Mouse (Mus musculus): ENCODE results near the gene Vstm4. TPM values are rescaled to one million over a fixed set of nuclear protein-coding genes. Genes with fewer than 3 reads are reported as not detected.

Vstm4 gene
- polyA plus RNA-seq, 1 experiment from 2014 or later = 26.7 TPM

- 46% methylated on average over 5 of the region's 5 CpGs for WGBS
These were observed 103.9 kb downstream of the Vstm4 start for GRCm38 (mm10) chr14:32960481-32960880.

GRCm38 (mm10) chr14:32964742-32965141 is 108.2 kb downstream of the Vstm4 start:
- Histone ChIP-seq H3K4me3 (replicated peaks) (no peak overlapping the region), H3K4me1 (replicated peaks) (no peaks in the 10 kb centered on the region; the same call in 1 of the 2 replicates), H3K36me3 (no peaks in the 10 kb centered on the region), H3K27ac (no peak overlapping the region), H3K4me2 (replicated peaks) (no peak overlapping the region), H3K9ac (no peak overlapping the region), H3K27me3 (replicated peaks) (no peaks in the 10 kb centered on the region), H3K9me3 (no peaks in the 10 kb centered on the region)
- WGBS = 75% methylated on average over 10 of the region's 10 CpGs
- ATAC-seq = no peak

More at GRCm38 (mm10) chr14:32960481-32960880, 103.9 kb downstream of the Vstm4 start:
- H3K9ac ChIP-seq = no peak overlapping the region
- H3K9me3 ChIP-seq = no peaks in the 10 kb centered on the region
- H3K27ac ChIP-seq = no peak overlapping the region
- no peak overlapping the region for H3K4me2 ChIP-seq (replicated peaks)
- peak; percentile 23; the same call in 1 of the 2 replicates for ATAC-seq
- no peaks in the 10 kb centered on the region for H3K36me3 ChIP-seq
- no peaks in the 10 kb centered on the region for H3K27me3 ChIP-seq (replicated peaks)
- peaks cover 13% of the 10 kb centered on the region for H3K4me1 ChIP-seq (replicated peaks)
- no peak overlapping the region for H3K4me3 ChIP-seq (replicated peaks)

- 61% methylated on average over 9 of the region's 9 CpGs for WGBS
- H3K27me3 ChIP-seq (replicated peaks) = no peaks in the 10 kb centered on the region
- no peak overlapping the region for H3K4me2 ChIP-seq (replicated peaks)
- no peak for ATAC-seq
- no peak overlapping the region for H3K4me3 ChIP-seq (replicated peaks)
- no peaks in the 10 kb centered on the region for H3K36me3 ChIP-seq
- no peaks in the 10 kb centered on the region for H3K9me3 ChIP-seq
- H3K27ac ChIP-seq = no peak overlapping the region
- H3K4me1 ChIP-seq (replicated peaks) = no peaks in the 10 kb centered on the region
- no peak overlapping the region for H3K9ac ChIP-seq
These were observed 114.1 kb downstream of the Vstm4 start for GRCm38 (mm10) chr14:32970700-32971099.

- Histone ChIP-seq H3K9ac (no peak overlapping the region), H3K4me1 (replicated peaks) (0 out of 2 replicates have a peak, but pooled peaks cover 6% of the 10 kb centered on the region), H3K27me3 (replicated peaks) (0 out of 2 replicates have a peak, but pooled peaks cover 5% of the 10 kb centered on the region), H3K4me3 (replicated peaks) (no peak overlapping the region), H3K9me3 (no peaks in the 10 kb centered on the region), H3K4me2 (replicated peaks) (no peak overlapping the region), H3K36me3 (no peaks in the 10 kb centered on the region), H3K27ac (peak overlapping the region; percentile 40; the same call in 1 of the 2 replicates)
- peak; percentile 28; the same call in 1 of the 2 replicates for ATAC-seq
- WGBS = 45% methylated on average over 6 of the region's 6 CpGs
These were observed 127.7 kb downstream of the Vstm4 start for GRCm38 (mm10) chr14:32984176-32984738.

GRCm38 (mm10) chr14:32986659-32987058 is 130.1 kb downstream of the Vstm4 start:
- WGBS = 31% methylated on average over 4 of the region's 4 CpGs
- H3K27me3 ChIP-seq (replicated peaks) = 0 out of 2 replicates have a peak, but pooled peaks cover 5% of the 10 kb centered on the region
- peak; percentile 65; the same call in 1 of the 2 replicates for ATAC-seq

More at GRCm38 (mm10) chr14:32986659-32987058, 130.1 kb downstream of the Vstm4 start:
- Histone ChIP-seq H3K4me1 (replicated peaks) (0 out of 2 replicates have a peak, but pooled peaks cover 6% of the 10 kb centered on the region), H3K27ac (no peak overlapping the region), H3K4me3 (replicated peaks) (no peak overlapping the region), H3K9me3 (no peaks in the 10 kb centered on the region), H3K9ac (no peak overlapping the region), H3K4me2 (replicated peaks) (no peak overlapping the region), H3K36me3 (no peaks in the 10 kb centered on the region)

Other genes with a start within 250 kb of the Vstm4 start
- 0.08 and 0.20 TPM in 2 replicates for gene 3425401B19Rik, start 171.5 kb upstream of the Vstm4 start, polyA plus RNA-seq (2015; fragmentation: Nextera tagmentation; extraction: Ambion mirVana)
- 1.3 and 2.0 TPM in 2 replicates for gene Tmem273, start 70.8 kb upstream of the Vstm4 start, polyA plus RNA-seq (2015; fragmentation: Nextera tagmentation; extraction: Ambion mirVana)
- gene Fam170b, start 22.8 kb upstream of the Vstm4 start, polyA plus RNA-seq (2015; fragmentation: Nextera tagmentation; extraction: Ambion mirVana) = 0.06 and 0.11 TPM in 2 replicates
- gene Lrrc18, start 134.6 kb downstream of the Vstm4 start, polyA plus RNA-seq (2015; fragmentation: Nextera tagmentation; extraction: Ambion mirVana) = 0.20 and 0.31 TPM in 2 replicates